Mouse (Mus musculus) intestine, postnatal 0 days (tissue): ENCODE measurements around the gene Chpf. TPM values are rescaled to one million over a fixed set of nuclear protein-coding genes. Genes with fewer than 3 reads are reported as not detected.

Experiments used
- ATAC-seq: fragments of 200-750 bp; cut with Nextera tagmentation; 2 replicates; pipeline ENCODE4 v1.8.0; 2017; ENCODE audit warnings: mild to moderate bottlenecking, moderate TSS enrichment, moderate library complexity
- H3K27ac ChIP-seq: fragments of 300-500 bp; sonication (generic); 2 replicates; pipeline ENCODE4 v1.5.1; 2014; ENCODE audit warnings: mild to moderate bottlenecking, low read depth, low read length, moderate library complexity
- H3K27me3 ChIP-seq: fragments of 300-500 bp; sonication (generic); replicated peaks from 2 replicates; pipeline ENCODE4 v1.6.1; 2014; ENCODE audit warnings: low read length, mixed read lengths; ENCODE audit not compliant: control insufficient read depth, insufficient read depth
- H3K36me3 ChIP-seq: fragments of 300-500 bp; sonication (generic); 2 replicates; pipeline ENCODE4 v1.6.1; 2014; ENCODE audit warnings: mild to moderate bottlenecking, moderate library complexity; ENCODE audit not compliant: control insufficient read depth, insufficient read depth
- H3K4me1 ChIP-seq: fragments of 300-500 bp; sonication (generic); replicated peaks from 2 replicates; pipeline ENCODE4 v1.6.1; 2014; ENCODE audit warnings: antibody characterized with exemption, low read length, mixed read lengths; ENCODE audit not compliant: control insufficient read depth, insufficient read depth
- H3K4me2 ChIP-seq: fragments of 300-500 bp; sonication (generic); replicated peaks from 2 replicates; pipeline ENCODE4 v1.6.1; 2014; ENCODE audit warnings: low read depth, mild to moderate bottlenecking, moderate library complexity
- H3K4me3 ChIP-seq: fragments of 300-500 bp; sonication (generic); 2 replicates; pipeline ENCODE4 v1.5.1; 2014; ENCODE audit warnings: low read depth, low read length
- H3K9ac ChIP-seq: fragments of 300-500 bp; sonication (generic); 2 replicates; pipeline ENCODE4 v1.6.1; 2014; ENCODE audit warnings: mild to moderate bottlenecking, low read depth, low read length
- H3K9me3 ChIP-seq: fragments of 300-500 bp; sonication (generic); 2 replicates; pipeline ENCODE4 v1.6.1; 2016; ENCODE audit warnings: mixed run types; ENCODE audit not compliant: control insufficient read depth
- CTCF ChIP-seq: sonication (generic); IDR thresholded peaks from 2 replicates; pipeline ENCODE4 v1.5.1; 2016; ENCODE audit warnings: low read depth, mild to moderate bottlenecking, control low read depth, antibody characterized with exemption, moderate library complexity
- WGBS: fragments of 180-500 bp; shearing (Covaris S2); extraction: QIAGEN DNeasy Blood & Tissue Kit; methylation state at CpG from one replicate; pipeline ENCODE4 v1.1.7; 2014; 5-methylcytosine and 5-hydroxymethylcytosine counted together
- polyA plus RNA-seq: library from polyadenylated mRNA; unstranded; fragments of >200 nt; fragmentation: Nextera tagmentation; extraction: Ambion mirVana; gene quantifications from 2 replicates; pipeline ENCODE4 v1.2.1, GENCODE M21; 2015

Gene Chpf
- polyA plus RNA-seq, 1 experiment from 2014 or later: 22.3 TPM

- peaks cover 5% of the 10 kb centered on the region; the same call in 1 of the 2 replicates for H3K27me3 ChIP-seq
- no peaks in the 10 kb centered on the region for H3K36me3 ChIP-seq
- H3K27ac ChIP-seq: no peak overlapping the region
- TF ChIP-seq CTCF: no peak
- no peak overlapping the region for H3K9ac ChIP-seq
- H3K4me3 ChIP-seq: no peak overlapping the region
- no peaks in the 10 kb centered on the region for H3K4me1 ChIP-seq
- no peak overlapping the region for H3K4me2 ChIP-seq
- no peak for ATAC-seq
- H3K9me3 ChIP-seq: no peaks in the 10 kb centered on the region
- WGBS: 73% methylated on average over 5 of the region's 5 CpGs
Observed at GRCm38 (mm10) chr1:75463652-75464204, 15.4 kb downstream of the Chpf start.

- Histone ChIP-seq H3K9ac (no peak overlapping the region), H3K27ac (no peak overlapping the region), H3K4me1 (no peaks in the 10 kb centered on the region), H3K27me3 (peaks cover 6% of the 10 kb centered on the region; the same call in 1 of the 2 replicates), H3K4me2 (no peak overlapping the region), H3K9me3 (no peaks in the 10 kb centered on the region), H3K36me3 (no peaks in the 10 kb centered on the region), H3K4me3 (no peak overlapping the region)
- WGBS: 47% methylated on average over 1 of the region's 1 CpGs
- TF ChIP-seq CTCF: no peak
- no peak for ATAC-seq
Observed at GRCm38 (mm10) chr1:75462636-75463035, 16.5 kb downstream of the Chpf start.

- no peaks in the 10 kb centered on the region for H3K4me1 ChIP-seq
- no peak for ATAC-seq
- WGBS: 60% methylated on average over 7 of the region's 7 CpGs
- no peak overlapping the region for H3K4me2 ChIP-seq
- peaks cover 25% of the 10 kb centered on the region; the same call in 1 of the 2 replicates for H3K27me3 ChIP-seq
- H3K9ac ChIP-seq: no peak overlapping the region
- no peak for TF ChIP-seq CTCF
- H3K9me3 ChIP-seq: no peaks in the 10 kb centered on the region
- no peak overlapping the region for H3K27ac ChIP-seq
- H3K36me3 ChIP-seq: no peaks in the 10 kb centered on the region
- H3K4me3 ChIP-seq: no peak overlapping the region
Observed at GRCm38 (mm10) chr1:75460297-75460696, 18.8 kb downstream of the Chpf start.

DNA sequence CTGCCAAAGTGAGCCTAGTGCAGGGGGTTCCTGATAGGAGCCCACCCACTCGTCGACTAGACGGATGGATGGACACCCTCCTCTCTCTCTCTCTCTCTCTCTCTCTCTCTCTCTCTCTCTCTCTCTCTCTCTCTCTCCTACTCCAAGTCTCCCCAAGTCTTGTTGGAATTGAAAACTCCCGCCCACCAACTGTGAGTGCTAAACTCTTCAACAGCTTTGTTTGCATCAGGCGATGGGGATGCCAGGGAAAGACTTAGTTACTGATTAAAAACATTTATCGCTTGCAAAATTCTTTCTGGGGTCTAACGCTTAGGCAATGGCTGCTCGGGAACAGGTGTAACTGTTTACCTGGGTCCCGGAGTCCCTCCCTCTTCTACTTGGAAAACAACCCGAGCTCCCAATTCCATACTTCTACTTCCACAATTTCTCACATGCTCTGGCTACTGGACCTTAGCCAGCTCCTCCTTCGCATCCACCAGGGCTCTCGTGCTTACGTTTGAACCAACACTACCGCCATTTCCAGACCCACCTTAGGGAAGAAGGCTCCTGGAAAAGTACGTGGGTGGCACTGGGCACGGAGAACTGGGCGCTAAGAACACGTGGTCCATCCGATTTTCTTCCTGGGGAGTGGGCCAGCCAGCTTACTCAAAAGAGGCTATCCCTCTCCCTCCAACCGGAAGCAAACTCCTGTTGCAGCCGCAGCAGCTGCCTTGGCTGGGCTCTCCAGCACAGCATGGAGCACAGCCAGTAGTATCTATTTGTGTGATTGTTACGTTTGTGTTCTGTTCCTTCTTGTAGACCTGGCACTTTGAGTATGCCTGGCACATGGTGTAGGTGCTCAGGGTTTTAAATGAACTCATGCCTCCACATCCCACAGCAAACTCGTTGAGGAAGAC lies 20.1 kb downstream of the Chpf start:
- 10% methylated on average over 23 of the region's 23 CpGs for WGBS
- no peak; the same call in 1 of the 2 replicates for ATAC-seq
- no peak overlapping the region for H3K9ac ChIP-seq

GRCm38 (mm10) chr1:75458025-75458788 lies 20.9 kb downstream of the Chpf start:
- Histone ChIP-seq H3K9ac (no peak overlapping the region), H3K4me1 (no peaks in the 10 kb centered on the region)
- WGBS: 4% methylated on average over 42 of the region's 42 CpGs

More for the DNA sequence above, 20.1 kb downstream of the Chpf start:
- peaks cover 32% of the 10 kb centered on the region; the same call in 1 of the 2 replicates for H3K27me3 ChIP-seq
- H3K4me3 ChIP-seq: peak overlapping the region; percentile 34
- H3K36me3 ChIP-seq: no peaks in the 10 kb centered on the region
- H3K27ac ChIP-seq: no peak overlapping the region
- no peaks in the 10 kb centered on the region for H3K4me1 ChIP-seq
- no peak for TF ChIP-seq CTCF
- no peaks in the 10 kb centered on the region for H3K9me3 ChIP-seq
- H3K4me2 ChIP-seq: peak overlapping the region; percentile 60

DNA sequence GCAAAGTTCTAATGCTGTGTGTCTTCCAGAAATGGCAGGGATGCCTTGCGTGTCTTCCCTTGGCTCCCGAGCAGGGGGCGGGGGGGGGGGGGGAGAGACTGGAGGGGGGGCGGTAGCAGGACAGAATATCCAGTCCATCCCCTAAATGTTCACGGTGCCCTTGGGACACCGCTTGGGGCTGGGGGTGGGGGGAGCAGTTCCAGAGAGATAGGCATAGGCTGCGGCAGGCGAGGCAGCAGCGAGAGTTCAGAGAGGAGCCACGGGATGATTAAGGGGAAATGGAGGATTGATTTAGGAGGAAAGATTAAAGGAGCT lies 21.4 kb downstream of the Chpf start:
- ATAC-seq: no peak
- Histone ChIP-seq H3K9me3 (no peaks in the 10 kb centered on the region), H3K9ac (no peak overlapping the region), H3K27ac (no peak overlapping the region), H3K4me1 (no peaks in the 10 kb centered on the region), H3K36me3 (no peaks in the 10 kb centered on the region), H3K27me3 (peaks cover 36% of the 10 kb centered on the region; the same call in 1 of the 2 replicates), H3K4me3 (no peak overlapping the region), H3K4me2 (no peak overlapping the region)
- 18% methylated on average over 10 of the region's 10 CpGs for WGBS
- no peak for TF ChIP-seq CTCF

More at GRCm38 (mm10) chr1:75458025-75458788, 20.9 kb downstream of the Chpf start:
- no peaks in the 10 kb centered on the region for H3K9me3 ChIP-seq
- TF ChIP-seq CTCF: peak; percentile 29; the same call in 1 of the 2 replicates
- peaks cover 35% of the 10 kb centered on the region; the same call in 1 of the 2 replicates for H3K27me3 ChIP-seq
- H3K27ac ChIP-seq: no peak overlapping the region
- no peaks in the 10 kb centered on the region for H3K36me3 ChIP-seq
- peak overlapping the region; percentile 34 for H3K4me3 ChIP-seq
- H3K4me2 ChIP-seq: peak overlapping the region; percentile 60
- no peak; the same call in 1 of the 2 replicates for ATAC-seq
